Mouse (Mus musculus) erythroid progenitor cell, adult 5-6 weeks (primary cell): ENCODE data around the gene Dnajb1. TPM values are rescaled to one million over a fixed set of nuclear protein-coding genes. Genes with fewer than 3 reads are reported as not detected.

Experiments
- ATAC-seq: replicated peaks from 2 replicates; pipeline ENCODE4 v1.8.0; 2016; ENCODE audit warnings: moderate number of reproducible peaks, mild to moderate bottlenecking, moderate TSS enrichment, inconsistent platforms; ENCODE audit not compliant: poor library complexity, low FRiP score, severe bottlenecking
- total RNA-seq, 2 experiments: library from RNA; stranded (forward) in 1 of 2; stranded (reverse) in 1 of 2; fragments of 150-400 nt in 1 of 2; fragments of 186-747, 209-891 nt in 1 of 2; gene quantifications; 2 replicates each; pipeline versions ENCODE4 v1.2.3 to v1.2.4; 2015 to 2017; ENCODE audit warnings: low replicate concordance in 2 of 2

Dnajb1 gene
- total RNA-seq, 2 experiments from 2014 or later: 58.9 to 59.5 TPM

DNA sequence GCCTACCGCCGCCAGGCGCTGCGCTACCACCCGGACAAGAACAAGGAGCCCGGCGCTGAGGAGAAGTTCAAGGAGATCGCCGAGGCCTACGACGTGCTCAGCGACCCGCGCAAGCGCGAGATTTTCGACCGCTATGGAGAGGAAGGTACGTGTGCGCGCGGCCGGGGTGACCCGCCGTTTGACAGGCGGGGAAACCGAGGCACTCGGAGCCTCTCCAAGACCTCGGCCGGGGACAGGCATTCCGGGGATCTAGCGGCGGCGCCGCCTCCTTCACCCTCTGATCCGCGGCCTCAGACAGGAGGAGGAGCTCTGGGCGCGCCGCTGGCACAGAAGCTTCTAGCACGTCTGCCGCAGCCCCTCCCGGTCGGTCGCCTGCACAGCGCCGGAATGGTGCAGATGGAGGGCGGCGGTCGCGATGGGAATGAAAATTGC lies 421 bp downstream of the Dnajb1 start:
- peak; percentile 80 for ATAC-seq

DNA sequence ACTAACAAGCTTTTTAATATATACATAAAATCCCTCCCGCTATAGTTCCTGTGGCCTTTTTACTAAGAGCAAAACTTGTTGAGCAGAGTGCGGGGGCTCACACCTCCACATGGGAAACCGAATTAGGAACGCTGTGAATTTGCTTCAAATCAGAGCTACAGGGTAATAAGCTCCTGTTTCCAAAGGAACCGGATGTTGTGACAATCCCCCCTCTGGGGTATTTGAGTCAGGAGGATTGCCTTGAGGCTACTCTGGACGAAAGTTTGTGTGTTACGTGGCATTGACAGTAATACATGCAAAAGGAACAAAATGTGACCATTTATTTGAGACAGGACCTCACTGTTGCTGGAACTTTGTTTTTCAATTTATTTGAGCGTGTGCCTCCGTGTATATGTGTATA lies 1.1 kb downstream of the Dnajb1 start:
- no peak for ATAC-seq

DNA sequence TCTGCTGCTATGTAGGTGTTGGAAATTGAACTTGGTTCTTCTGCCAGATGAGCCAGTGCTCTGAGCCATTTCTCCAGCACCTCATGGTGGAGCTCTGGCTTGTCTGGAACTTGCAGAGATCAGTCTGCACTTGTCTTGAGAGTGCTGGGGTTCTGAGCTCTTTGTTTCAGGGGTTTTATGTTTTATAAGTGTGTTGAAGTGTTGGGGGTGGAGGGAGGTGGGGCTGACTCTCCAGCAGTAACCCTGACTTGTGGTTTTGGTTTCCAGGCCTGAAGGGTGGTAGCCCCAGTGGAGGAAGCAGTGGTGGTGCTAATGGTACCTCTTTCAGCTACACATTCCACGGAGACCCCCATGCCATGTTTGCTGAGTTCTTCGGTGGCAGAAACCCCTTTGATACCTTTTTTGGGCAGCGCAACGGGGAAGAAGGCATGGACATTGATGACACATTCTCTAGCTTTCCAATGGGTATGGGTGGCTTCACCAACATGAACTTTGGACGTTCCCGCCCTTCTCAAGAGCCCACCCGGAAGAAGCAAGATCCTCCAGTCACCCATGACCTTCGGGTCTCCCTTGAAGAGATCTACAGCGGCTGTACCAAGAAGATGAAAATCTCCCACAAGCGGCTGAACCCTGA lies 1.7 kb downstream of the Dnajb1 start:
- no peak for ATAC-seq

DNA sequence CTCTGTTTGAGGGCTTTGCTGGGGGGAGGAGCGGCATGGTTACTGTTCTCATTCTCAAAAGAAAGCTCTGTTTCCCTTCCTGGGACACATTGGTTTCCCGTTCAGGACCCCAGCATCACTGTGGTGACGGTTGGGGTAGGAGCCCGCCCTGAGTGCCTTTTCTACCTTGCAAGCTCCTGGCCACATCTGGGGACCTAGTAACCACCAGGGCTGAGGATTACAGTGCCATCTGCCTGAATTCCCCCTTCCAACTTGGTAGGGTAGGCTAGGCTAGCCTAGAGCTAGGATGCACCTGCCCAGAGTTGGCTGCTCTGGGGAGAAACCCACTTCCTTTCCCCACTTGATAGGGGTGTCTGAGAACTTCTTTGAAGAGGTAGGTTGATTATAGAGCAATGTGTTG lies 3.9 kb downstream of the Dnajb1 start:
- no peak for ATAC-seq

DNA sequence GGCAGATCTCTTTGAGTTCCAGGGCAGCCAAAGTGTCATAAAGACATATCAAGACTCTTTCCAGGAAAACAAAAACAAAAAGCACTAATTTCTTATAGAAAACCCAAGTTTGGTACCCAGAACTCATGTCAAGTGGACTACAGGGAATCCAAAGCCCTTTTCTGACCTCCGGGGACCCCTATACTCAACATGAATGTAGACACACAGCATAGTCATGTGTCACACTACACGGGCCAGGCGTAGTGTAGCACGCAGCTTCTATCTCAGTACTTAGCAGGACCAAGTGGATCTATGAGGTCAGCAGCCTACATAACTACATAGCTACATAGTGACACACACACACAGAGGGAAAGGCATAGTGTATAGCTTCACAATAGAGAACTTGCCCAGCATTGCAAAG lies 5.7 kb downstream of the Dnajb1 start:
- no peak for ATAC-seq

DNA sequence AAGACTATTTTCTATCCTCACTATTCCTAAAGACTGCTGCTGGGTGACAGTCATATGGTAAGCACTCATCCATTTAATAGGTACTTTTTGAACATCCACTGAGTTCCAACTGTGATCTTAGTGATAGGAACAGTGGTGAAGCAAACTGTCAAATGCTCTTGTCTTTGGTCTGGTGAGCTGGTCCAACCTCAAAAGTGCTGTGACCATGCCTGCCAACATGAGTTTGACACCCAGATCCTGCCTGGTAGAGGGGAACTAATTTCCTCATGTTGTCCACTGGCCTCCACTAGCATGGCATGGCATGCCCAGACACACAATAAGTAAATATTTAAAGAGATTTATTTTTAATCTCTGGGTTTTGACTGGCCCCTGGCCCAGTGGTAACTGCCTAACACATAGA lies 8.6 kb downstream of the Dnajb1 start:
- ATAC-seq: no peak

GRCm38 (mm10) chr8:83617111-83617510 lies 9.1 kb downstream of the Dnajb1 start:
- no peak for ATAC-seq

DNA sequence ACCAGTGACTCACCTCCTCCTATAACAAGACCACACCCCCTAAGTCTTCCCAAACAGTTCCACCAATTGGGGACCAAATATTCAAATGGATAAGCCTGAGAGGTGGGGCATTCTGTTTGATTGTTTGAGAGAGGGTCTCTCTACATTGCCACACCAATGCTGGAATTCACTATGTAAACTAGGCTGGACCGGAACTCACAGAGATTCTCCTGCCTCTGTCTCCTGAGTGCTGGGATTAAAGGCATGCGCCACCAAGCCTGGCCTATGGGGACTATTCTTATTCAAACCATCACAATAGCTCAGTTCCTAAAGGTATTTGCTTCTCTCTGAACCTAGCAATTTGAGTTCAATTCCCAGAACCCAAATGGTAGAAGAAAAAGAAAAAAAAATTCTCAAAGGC lies 10.6 kb downstream of the Dnajb1 start:
- ATAC-seq: no peak

DNA sequence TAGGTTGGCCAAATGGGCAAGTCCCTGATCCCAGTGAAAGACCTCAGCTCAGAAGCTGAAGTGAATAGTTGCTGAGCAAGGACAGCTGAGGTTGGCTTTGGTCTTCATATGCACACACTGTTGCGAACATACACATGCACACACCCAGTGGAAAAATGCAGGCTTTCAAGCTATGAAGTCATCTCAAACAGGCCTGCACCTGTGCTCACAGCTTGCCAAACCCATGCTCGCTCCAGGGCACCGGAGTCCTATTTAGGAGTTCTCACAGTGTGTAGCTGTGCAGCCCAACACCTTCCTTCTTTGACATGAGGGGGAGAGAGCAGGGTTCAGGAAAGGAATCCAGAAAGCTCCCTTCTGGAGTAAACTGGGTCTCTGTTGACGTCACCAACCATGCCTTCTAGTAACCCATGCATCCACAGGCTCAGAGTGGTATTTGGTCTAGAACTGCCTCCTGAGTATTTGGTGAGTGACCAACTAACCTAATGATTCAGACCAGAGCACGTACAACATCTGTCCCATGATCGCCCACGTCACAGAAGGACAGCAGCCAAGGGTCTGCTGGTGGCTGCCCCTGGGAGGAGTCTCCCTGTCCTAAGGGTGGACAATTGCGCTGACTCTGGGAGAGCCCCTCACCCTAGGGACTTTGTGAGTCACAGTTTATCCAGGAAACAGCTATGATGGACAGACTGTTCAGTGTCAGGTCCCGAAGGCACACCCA lies 11.7 kb downstream of the Dnajb1 start:
- no peak for ATAC-seq

DNA sequence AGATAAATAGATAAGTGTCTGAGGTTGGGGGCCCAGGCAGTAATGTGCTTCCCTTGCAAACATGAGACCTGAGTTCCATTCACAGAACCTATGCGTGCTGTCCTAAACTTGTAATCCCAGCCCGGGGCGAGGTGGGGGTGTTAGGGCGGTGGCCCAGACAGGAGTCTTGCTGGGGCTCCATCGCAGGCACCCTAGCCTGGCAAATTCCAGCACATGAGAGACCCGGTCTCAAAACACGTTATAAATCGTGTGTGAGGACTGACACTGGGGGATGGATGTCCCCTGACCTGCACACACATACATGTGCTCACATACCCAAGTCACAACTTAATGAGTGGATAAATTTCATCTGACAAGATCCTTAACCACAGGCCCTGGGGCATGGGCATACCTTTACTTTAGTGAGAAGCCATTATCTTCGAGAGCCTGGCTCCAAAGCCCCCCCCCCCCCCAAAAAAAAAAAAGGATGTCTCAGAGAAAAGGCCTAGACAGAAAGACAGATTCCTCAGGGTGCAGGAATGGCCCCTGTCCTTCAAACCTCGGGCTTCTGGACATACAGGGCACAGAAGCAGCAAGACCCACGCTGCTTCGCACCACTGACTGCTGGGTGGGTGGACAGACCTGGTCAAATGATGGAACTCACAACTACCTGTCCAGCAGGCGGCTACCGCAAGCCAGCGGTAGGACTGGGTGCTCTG lies 13.8 kb downstream of the Dnajb1 start:
- ATAC-seq: no peak

DNA sequence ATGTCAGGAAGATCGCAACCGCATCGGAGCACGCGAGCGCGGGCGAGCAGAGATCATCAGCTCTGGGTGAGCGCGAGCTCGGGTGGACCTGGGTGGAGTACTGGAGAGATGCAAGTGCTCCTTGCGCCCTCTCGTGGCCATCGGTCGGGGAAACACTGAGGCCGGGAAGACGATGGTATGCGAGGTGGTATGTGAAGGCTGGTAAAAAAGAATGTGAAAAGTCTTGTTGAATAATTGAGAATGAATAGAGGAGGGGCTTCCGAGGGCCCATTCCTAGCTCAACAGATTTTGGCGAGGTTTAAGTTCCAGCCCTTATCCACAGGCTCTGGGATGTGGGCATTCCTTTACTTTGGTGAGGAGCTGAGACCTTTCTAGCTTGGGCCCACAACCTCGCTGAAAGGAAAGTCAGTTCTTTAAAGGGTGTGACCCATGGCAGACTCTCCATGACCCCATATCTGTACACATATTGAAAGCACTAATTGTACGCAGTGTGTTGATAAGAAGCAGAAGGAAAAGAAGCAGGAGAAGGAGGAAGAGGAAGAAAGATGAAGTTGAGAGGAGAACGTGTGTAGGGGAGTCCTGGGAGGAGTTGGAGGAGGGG lies 14.5 kb downstream of the Dnajb1 start:
- peak; percentile 86 for ATAC-seq

GRCm38 (mm10) chr8:83623549-83623948 lies 15.6 kb downstream of the Dnajb1 start:
- peak; percentile 23; the same call in 1 of the 2 replicates for ATAC-seq

DNA sequence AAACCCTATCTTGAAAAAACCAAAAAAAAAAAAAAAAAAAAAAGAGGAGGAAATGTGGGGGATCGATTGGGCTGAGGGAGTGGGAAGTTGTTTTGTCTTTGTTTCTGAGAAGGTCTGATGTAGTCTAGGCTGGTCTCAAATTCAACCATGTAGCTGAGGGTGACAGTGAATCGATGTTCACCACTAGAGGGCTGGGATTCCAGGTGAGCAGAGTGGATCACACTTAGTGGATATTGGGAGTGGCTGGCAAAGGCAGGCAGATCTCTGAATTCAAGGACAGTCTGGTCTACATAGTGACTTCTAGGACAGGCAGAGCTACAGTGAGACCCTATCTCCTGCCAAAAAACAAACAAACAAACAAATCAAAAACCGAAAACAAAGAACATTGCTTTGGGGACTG lies 16.7 kb downstream of the Dnajb1 start:
- ATAC-seq: peak; percentile 56

GRCm38 (mm10) chr8:83625676-83626299 lies 17.8 kb downstream of the Dnajb1 start:
- ATAC-seq: peak; percentile 49

DNA sequence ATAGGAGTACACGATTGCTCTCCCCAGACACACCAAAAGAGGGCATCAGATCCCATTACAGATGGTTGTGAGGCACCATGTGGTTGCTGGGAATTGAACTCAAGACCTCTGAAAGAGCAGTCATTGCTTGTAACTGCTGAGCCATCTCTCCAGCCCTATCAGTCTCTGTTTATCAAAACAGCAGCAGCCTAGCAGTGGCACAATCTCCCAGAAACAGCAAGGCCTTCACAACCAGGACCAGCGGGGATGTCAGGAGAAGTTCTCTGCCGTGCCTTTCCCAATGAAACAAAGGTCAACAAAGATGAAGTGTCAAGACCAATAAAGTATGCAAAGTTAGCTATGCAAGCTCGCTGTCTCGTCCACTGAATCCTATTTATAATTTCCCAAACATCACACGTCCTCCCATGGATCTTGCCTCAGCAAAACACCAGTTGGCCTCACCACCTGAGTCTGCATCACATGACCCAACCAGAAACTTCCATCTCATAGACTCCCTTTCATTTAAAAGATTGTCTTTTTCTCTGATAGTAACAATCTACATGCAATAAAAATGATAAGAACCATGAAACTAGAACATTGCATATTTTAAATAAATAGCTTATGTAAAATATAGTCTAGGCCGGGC lies 24.2 kb downstream of the Dnajb1 start:
- peak; percentile 97 for ATAC-seq

GRCm38 (mm10) chr8:83638856-83639255 lies 30.9 kb downstream of the Dnajb1 start:
- no peak for ATAC-seq

DNA sequence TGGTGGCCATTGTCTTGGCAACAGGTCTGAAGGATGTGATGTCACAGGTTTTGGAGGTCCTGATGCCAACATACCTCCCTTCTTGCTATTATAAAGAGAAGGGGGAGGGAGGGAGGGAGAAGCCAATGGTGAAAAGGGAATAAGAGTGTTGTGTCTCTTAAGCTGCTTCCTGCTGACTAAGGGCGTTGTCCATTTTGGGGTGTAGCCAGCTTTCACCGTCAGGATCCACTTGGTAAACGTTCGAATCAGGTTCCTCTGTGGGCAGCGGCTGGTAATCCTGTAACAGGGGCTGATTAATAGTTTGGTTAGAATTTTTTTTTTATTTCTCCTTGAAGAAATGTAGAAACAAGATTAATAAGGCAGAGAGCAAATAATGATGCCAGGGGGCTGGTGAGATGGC lies 31.7 kb downstream of the Dnajb1 start:
- peak; percentile 65; the same call in 1 of the 2 replicates for ATAC-seq

DNA sequence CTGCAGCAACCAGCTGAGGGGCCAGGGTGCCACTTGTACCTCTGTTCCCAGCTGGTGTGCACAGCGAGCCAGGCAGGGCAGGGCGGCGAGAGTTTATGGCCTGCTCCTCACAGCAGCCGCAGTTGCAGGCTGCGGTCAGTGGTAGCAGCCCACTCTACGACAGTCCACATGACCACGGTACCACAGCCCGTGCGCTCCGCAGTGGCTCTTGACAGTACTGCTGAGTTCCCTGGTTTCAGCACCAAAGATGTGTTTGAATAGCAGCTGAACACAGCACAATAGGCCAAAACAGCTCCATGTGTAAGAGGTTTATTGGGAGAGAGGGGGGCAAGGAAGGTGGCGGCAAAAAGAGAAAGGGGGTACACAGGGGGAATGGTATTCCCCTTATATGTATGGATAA lies 39.5 kb downstream of the Dnajb1 start:
- ATAC-seq: no peak

GRCm38 (mm10) chr8:83648031-83648430 lies 40.0 kb downstream of the Dnajb1 start:
- no peak for ATAC-seq

- ATAC-seq: no peak
Observed at GRCm38 (mm10) chr8:83649699-83650098, 41.7 kb downstream of the Dnajb1 start.
